Mouse (Mus musculus): ENCODE data around the gene Rsc1a1. TPM values are rescaled to one million over a fixed set of nuclear protein-coding genes. Genes with fewer than 3 reads are reported as not detected.

Rsc1a1 gene
- total RNA-seq, 2 experiments from 2014 or later: not detected

- DNase-seq: no peak
Measured at GRCm38 (mm10) chr4:141653044-141653443, 32.4 kb downstream of the Rsc1a1 start.

GRCm38 (mm10) chr4:141651944-141652343 lies 33.5 kb downstream of the Rsc1a1 start:
- no peak for DNase-seq

GRCm38 (mm10) chr4:141651286-141651685 lies 34.1 kb downstream of the Rsc1a1 start:
- no peak for DNase-seq

- DNase-seq: no peak
Measured at GRCm38 (mm10) chr4:141649244-141649643, 36.2 kb downstream of the Rsc1a1 start.

- no peak for DNase-seq
Measured at GRCm38 (mm10) chr4:141648262-141648661, 37.1 kb downstream of the Rsc1a1 start.

GRCm38 (mm10) chr4:141647187-141647586 lies 38.2 kb downstream of the Rsc1a1 start:
- no peak for DNase-seq

- no peak for DNase-seq
Measured at GRCm38 (mm10) chr4:141645988-141646387, 39.4 kb downstream of the Rsc1a1 start.

GRCm38 (mm10) chr4:141643118-141643855 lies 42.1 kb downstream of the Rsc1a1 start:
- DNase-seq: peak; percentile 48

GRCm38 (mm10) chr4:141641961-141642811 lies 43.2 kb downstream of the Rsc1a1 start:
- DNase-seq: no peak

GRCm38 (mm10) chr4:141641353-141641771 lies 44.0 kb downstream of the Rsc1a1 start:
- DNase-seq: no peak

- no peak for DNase-seq
Measured at GRCm38 (mm10) chr4:141639474-141639873, 45.9 kb downstream of the Rsc1a1 start.

- no peak for DNase-seq
Measured at GRCm38 (mm10) chr4:141636693-141637092, 48.7 kb downstream of the Rsc1a1 start.

GRCm38 (mm10) chr4:141635991-141636390 lies 49.4 kb downstream of the Rsc1a1 start:
- no peak for DNase-seq

Other genes starting within 250 kb of the Rsc1a1 start
- 1 to 10 TPM; 4.7 to 5.1 TPM for gene Srarp, start 249.5 kb downstream of the Rsc1a1 start, total RNA-seq (2021)
- gene Zbtb17, start 240.9 kb downstream of the Rsc1a1 start, total RNA-seq (2021): 10 to 100 TPM; 34.1 to 34.9 TPM
- gene Spen, start 147.0 kb downstream of the Rsc1a1 start, total RNA-seq (2021): 10 to 100 TPM; 55.3 to 66.7 TPM
- gene Fblim1, start 79.5 kb downstream of the Rsc1a1 start, total RNA-seq (2021): 1 to 10 TPM in 1 of 2 experiments, under 1 TPM in 1; 0.50 to 1.0 TPM
- gene Tmem82, start 67.0 kb downstream of the Rsc1a1 start, total RNA-seq (2021): under 1 TPM; 0.28 to 0.42 TPM
- 1 to 10 TPM; 2.6 to 2.9 TPM for gene Slc25a34, start 61.8 kb downstream of the Rsc1a1 start, total RNA-seq (2021)
- 10 to 100 TPM; 67.4 to 81.7 TPM for gene Plekhm2, start 20.7 kb downstream of the Rsc1a1 start, total RNA-seq (2021)
- 10 to 100 TPM; 45.1 to 46.9 TPM for gene Ddi2, start 37.8 kb upstream of the Rsc1a1 start, total RNA-seq (2021)
- under 1 TPM in 1 of 2 experiments, not detected in 1; 0.32 TPM for gene Agmat, start 61.1 kb upstream of the Rsc1a1 start, total RNA-seq (2021)
- 10 to 100 TPM; 43.3 to 45.0 TPM for gene Dnajc16, start 105.3 kb upstream of the Rsc1a1 start, total RNA-seq (2021)
- gene Casp9, start 108.0 kb upstream of the Rsc1a1 start, total RNA-seq (2021): 10 to 100 TPM; 19.9 to 21.1 TPM
- gene Cela2a, start 140.6 kb upstream of the Rsc1a1 start, total RNA-seq (2021): not detected
- not detected for gene Ctrc, start 160.8 kb upstream of the Rsc1a1 start, total RNA-seq (2021)
- gene Efhd2, start 189.3 kb upstream of the Rsc1a1 start, total RNA-seq (2021): 100 to 1,000 TPM; 135 to 143 TPM

All from layer of hippocampus, postnatal 36 days (tissue).